Mouse (Mus musculus) embryonic facial prominence, embryonic 10.5 days (tissue): Measurements from ENCODE around the gene Man2c1. TPM values are rescaled to one million over a fixed set of nuclear protein-coding genes. Genes with fewer than 3 reads are reported as not detected.

Experiments
- DNase-seq: peaks from one replicate; pipeline ENCODE4 v3.0.0-alpha.2; 2017; ENCODE audit warnings: low spot score
- H3K27ac ChIP-seq: fragments of 300-500 bp; sonication (generic); replicated peaks from 2 replicates; pipeline ENCODE4 v1.5.1; 2016; ENCODE audit warnings: mild to moderate bottlenecking
- H3K27me3 ChIP-seq: fragments of 300-500 bp; sonication (generic); replicated peaks from 2 replicates; pipeline ENCODE4 v1.6.1; 2016; ENCODE audit warnings: low read depth, mild to moderate bottlenecking; ENCODE audit not compliant: poor library complexity, severe bottlenecking
- H3K36me3 ChIP-seq: fragments of 300-500 bp; sonication (generic); replicated peaks from 2 replicates; pipeline ENCODE4 v1.6.1; 2016; ENCODE audit warnings: mild to moderate bottlenecking, moderate library complexity
- H3K4me1 ChIP-seq: fragments of 300-500 bp; sonication (generic); 2 replicates; pipeline ENCODE4 v1.6.1; 2016
- H3K4me3 ChIP-seq: fragments of 300-500 bp; sonication (generic); 2 replicates; pipeline ENCODE4 v1.5.1; 2016; ENCODE audit warnings: mild to moderate bottlenecking, moderate library complexity
- H3K9me3 ChIP-seq: fragments of 300-500 bp; sonication (generic); 2 replicates; pipeline ENCODE4 v1.6.1; 2016; ENCODE audit warnings: mild to moderate bottlenecking
- WGBS: fragments of 180-500 bp; shearing (Covaris S2); methylation state at CpG from one replicate; pipeline ENCODE4 v1.1.7; 2016; 5-methylcytosine and 5-hydroxymethylcytosine counted together
- polyA plus RNA-seq: library from polyadenylated mRNA; unstranded; fragments of >200 nt; fragmentation: Nextera tagmentation; extraction: Ambion mirVana; gene quantifications from 2 replicates; pipeline ENCODE4 v1.2.1, GENCODE M21; 2016

Gene Man2c1
- polyA plus RNA-seq, 1 experiment from 2014 or later = 62.1 TPM

DNA sequence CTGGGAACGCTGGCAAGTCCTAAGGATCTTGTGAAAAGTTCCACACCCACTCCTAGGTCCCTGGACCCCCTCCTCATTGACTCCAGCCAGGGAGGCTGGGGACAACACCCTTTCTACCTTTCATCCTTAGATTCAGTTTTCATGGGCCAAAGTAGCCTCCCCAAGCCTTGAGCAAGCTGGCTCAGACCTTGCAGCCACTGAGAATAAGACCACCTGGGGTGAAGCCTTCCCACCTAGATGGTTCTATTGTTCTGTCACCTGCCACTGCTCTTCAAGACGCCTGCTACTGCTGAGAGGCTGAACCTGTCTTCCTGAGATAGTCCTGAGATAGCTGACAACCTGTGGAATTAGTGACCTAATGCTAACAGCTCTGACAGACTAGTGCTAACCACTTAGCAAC is 32.6 kb downstream of the Man2c1 start:
- DNase-seq = no peak
- Histone ChIP-seq H3K4me1 (peaks cover 6% of the 10 kb centered on the region; the same call in 1 of the 2 replicates), H3K27ac (no peak overlapping the region), H3K9me3 (no peaks in the 10 kb centered on the region), H3K4me3 (no peak overlapping the region), H3K36me3 (no peaks in the 10 kb centered on the region), H3K27me3 (no peaks in the 10 kb centered on the region)
- WGBS = 50% methylated on average over 2 of the region's 2 CpGs

DNA sequence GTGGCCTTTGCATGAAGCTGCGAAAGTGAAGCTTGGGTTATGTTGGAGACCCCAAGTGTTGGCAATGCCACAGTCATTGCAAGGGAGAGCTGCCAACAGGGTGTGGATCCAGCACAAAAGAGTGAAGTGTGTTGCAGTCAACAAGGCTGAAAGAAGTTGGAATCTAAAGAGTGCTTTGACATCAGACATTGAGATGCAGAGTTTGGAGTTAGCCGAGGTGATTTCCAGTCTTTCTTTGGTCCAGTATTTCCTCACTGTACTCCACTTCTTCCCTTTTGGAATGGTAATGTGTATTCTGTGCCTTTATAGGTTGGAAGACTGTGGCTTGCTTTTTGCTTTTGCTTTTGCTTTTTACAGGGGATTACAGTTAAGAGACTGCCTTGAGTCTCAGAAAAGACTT is 35.7 kb downstream of the Man2c1 start:
- Histone ChIP-seq H3K9me3 (no peaks in the 10 kb centered on the region), H3K27ac (no peak overlapping the region), H3K4me3 (no peak overlapping the region), H3K27me3 (no peaks in the 10 kb centered on the region), H3K36me3 (no peaks in the 10 kb centered on the region), H3K4me1 (no peaks in the 10 kb centered on the region)
- 93% methylated on average over 2 of the region's 2 CpGs for WGBS
- DNase-seq = no peak

DNA sequence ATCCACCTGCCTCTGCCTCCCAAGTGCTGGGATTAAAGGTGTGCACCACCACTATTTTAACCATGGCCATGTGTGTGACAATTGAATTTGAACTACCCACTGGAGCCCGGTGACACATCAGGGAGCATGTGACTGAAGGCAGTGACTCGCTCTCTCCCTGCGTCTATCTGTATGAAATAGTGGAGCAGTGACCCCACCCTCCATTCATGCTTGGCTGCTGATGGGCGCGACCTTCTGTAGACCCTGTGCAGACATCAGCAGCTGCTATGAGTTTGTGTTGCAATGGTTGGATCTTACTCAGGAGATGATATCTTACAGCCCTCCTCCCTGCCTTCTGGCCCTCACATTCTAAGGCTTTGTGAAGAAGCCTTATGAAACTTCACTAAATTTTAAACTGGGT is 37.9 kb downstream of the Man2c1 start:
- no peak overlapping the region for H3K4me3 ChIP-seq
- no peak overlapping the region for H3K27ac ChIP-seq
- H3K27me3 ChIP-seq = no peaks in the 10 kb centered on the region
- H3K4me1 ChIP-seq = no peaks in the 10 kb centered on the region
- DNase-seq = no peak
- 83% methylated on average over 5 of the region's 5 CpGs for WGBS
- no peaks in the 10 kb centered on the region for H3K36me3 ChIP-seq
- no peaks in the 10 kb centered on the region for H3K9me3 ChIP-seq

Other genes starting within 250 kb of the Man2c1 start
- gene Snx33, start 202.3 kb upstream of the Man2c1 start, polyA plus RNA-seq = 10.4 and 11.1 TPM in 2 replicates
- gene Imp3, start 193.2 kb upstream of the Man2c1 start, polyA plus RNA-seq = 66.3 and 69.3 TPM in 2 replicates
- gene Snupn, start 179.8 kb upstream of the Man2c1 start, polyA plus RNA-seq = 27.1 and 28.1 TPM in 2 replicates
- 21.6 and 22.1 TPM in 2 replicates for gene Ptpn9, start 135.8 kb upstream of the Man2c1 start, polyA plus RNA-seq
- 62.7 and 62.9 TPM in 2 replicates for gene Sin3a, start 58.6 kb upstream of the Man2c1 start, polyA plus RNA-seq
- gene Neil1, start 17.6 kb downstream of the Man2c1 start, polyA plus RNA-seq = 5.7 and 5.8 TPM in 2 replicates
- 99.9 and 105 TPM in 2 replicates for gene Commd4, start 27.6 kb downstream of the Man2c1 start, polyA plus RNA-seq
- gene Trcg1, start 105.9 kb downstream of the Man2c1 start, polyA plus RNA-seq = 0.07 TPM in 1 of 2 replicates, not detected in the other
- gene 1700017B05Rik, start 131.9 kb downstream of the Man2c1 start, polyA plus RNA-seq = 15.6 and 16.8 TPM in 2 replicates